Mouse (Mus musculus) common myeloid progenitor, adult 5-6 weeks (primary cell): ENCODE data around the gene Frzb. TPM values are rescaled to one million over a fixed set of nuclear protein-coding genes. Genes with fewer than 3 reads are reported as not detected.
A peak's percentile ranks its signal among the peaks of the same experiment; 100 is the strongest.
"Not testable (repeated sequence)": the region's sequence is repeated elsewhere in the genome, so short reads cannot be mapped to it uniquely, and the experiment has no call there.

Source experiments
- ATAC-seq: replicated peaks from 2 replicates; pipeline ENCODE4 v1.8.0; 2016; ENCODE audit warnings: low read depth, mild to moderate bottlenecking, moderate TSS enrichment, inconsistent platforms; ENCODE audit not compliant: poor library complexity, severe bottlenecking
- total RNA-seq: library from RNA; stranded (forward); fragments of 200-1000, 187-1606 nt; gene quantifications from 2 replicates; pipeline ENCODE4 v1.2.3, GENCODE M21; 2017

Frzb gene
- not detected in 2 replicates for total RNA-seq

GRCm38 (mm10) chr2:80447291-80447791 is at the start of gene Frzb:
Gene Frzb (minus strand): TSS chr2:80447625.
- peak; percentile 55 for ATAC-seq

GRCm38 (mm10) chr2:80495304-80495703 is 47.9 kb upstream of the Frzb start:
- not testable (repeated sequence) for ATAC-seq

DNA sequence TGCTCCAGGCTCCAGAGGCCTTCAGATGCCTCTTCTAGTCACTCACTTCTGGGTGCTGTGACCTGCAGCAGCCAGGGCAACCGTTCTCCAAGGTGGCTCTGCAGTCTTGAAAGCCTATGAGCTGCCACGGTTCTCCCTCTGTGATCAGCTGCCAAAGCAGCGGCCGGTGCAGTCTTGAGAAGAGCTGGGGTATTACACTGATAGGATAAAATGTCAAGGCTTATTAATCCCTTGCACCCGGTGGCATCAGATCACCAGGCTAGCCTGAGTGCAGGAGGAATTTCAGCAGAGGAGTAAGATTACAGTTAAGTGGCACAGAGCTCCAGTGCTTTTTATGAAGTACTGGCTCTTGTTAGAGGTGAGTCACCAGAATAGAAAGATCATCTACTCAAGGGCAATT is 39.4 kb upstream of the Frzb start:
- no peak for ATAC-seq

DNA sequence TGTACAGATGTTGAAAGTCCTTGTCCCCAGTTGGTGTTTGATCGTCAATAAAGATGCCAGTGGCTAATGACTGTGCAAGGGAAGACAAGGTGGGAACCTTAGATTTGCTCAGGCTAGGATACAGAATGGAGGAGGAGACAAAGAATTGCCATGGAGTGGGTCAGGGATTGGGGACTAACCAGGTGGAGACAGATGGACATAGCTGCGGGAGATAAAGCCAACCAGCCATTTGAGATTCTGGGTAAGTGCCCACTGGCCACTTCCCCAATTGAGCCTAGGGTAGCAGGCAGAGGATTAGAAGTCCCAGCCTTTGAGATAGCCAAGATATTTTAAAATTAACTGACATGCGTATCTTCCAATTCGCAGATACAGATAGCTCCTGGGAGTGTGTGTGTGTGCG is 37.5 kb upstream of the Frzb start:
- ATAC-seq = no peak

GRCm38 (mm10) chr2:80475831-80476230 is 28.4 kb upstream of the Frzb start:
- no peak for ATAC-seq

- ATAC-seq = no peak
These were observed 26.9 kb upstream of the Frzb start for GRCm38 (mm10) chr2:80474247-80474796.

- 0 out of 2 replicates have a peak, but pooled peaks have one; percentile 69 for ATAC-seq
These were observed 18.8 kb upstream of the Frzb start for GRCm38 (mm10) chr2:80465991-80466821.

GRCm38 (mm10) chr2:80461827-80462226 is 14.4 kb upstream of the Frzb start:
- no peak for ATAC-seq

- ATAC-seq = peak; percentile 22
These were observed 806 bp upstream of the Frzb start for GRCm38 (mm10) chr2:80448231-80448630.

- peak; percentile 56 for ATAC-seq
These were observed 895 bp downstream of the Frzb start for GRCm38 (mm10) chr2:80446308-80447151.

DNA sequence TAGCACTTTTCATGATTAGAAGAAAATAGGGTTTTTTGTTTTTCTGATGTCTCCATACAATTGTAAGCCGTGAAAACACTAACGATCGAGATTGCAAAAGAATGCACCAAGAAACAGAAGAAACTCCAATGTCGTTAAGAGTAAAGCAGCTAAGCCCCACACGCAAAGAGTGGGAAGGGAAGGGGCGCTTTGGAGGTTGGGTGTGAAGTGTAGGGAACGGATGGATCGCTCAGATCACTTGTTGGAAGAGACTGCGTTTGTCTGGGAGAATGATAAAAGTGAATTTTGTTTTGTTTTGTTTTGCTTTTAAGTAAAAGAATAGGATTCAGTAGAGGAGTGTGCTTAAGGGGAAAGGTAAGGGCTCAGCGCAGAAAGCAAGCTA is 1.5 kb downstream of the Frzb start:
- no peak for ATAC-seq

DNA sequence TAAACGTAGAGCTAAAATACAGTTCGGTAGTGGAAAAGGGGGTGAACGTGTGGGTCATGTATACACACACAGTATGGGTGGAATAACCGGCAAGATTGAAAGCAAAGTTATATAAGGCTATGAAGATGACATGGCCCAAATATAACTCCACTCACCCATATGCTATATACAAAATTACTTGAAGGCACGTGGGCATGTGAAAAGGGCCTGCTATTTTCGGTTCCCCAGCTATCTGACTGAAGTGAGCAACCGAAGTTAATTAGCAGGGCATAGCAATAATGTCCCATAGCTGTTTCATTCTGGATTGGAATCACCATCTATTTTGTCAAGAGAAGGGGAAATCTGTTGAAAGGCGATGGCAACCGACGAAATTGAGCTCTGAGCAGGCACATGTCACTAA is 1.9 kb downstream of the Frzb start:
- no peak for ATAC-seq

DNA sequence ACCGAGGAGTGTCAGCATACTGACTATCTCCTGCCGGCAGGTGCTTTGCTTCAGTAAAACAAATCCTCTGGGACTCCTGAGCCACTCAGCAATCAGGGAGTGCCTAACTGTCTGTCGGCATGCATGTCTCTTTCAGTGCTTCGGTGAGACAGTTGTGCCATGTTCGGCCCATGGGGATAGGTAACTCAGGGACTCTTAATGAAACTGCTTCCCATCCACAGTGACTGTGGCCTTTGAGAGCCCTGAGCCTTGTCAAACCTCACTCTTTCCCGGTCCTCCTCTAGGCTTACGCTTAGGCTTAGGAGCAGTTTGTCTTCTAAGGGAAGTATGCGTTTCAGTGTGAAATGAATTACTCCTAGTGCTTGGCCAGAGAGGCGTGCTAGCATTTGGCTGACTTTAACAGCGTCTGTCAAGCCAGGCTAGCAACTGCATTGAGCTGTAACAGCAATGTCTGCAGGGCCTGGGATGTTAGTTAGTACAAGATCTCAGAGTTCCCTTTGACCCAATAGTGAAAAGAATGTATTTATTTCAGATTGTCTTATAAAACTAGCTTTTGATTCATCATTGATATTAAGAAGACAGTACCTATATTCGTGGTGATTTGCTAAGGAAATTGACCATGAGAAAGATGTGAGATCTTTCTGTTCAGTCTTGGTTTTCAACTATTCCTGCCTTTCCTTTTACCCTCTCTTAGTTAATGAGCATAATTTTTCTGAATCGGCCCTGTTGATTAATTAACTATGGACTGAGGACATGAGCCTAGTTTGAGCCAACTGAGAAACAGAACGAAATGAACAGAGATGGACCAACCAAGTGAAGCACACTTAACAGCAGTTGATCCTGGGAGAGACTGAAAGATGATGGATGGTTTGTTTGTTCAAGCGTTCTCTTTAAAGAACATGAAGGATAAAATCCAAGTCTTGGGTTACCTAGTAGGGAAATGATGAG is 2.7 kb downstream of the Frzb start:
- no peak for ATAC-seq

GRCm38 (mm10) chr2:80443962-80444361 is 3.5 kb downstream of the Frzb start:
- no peak for ATAC-seq

- no peak for ATAC-seq
These were observed 6.0 kb downstream of the Frzb start for GRCm38 (mm10) chr2:80441386-80441785.

DNA sequence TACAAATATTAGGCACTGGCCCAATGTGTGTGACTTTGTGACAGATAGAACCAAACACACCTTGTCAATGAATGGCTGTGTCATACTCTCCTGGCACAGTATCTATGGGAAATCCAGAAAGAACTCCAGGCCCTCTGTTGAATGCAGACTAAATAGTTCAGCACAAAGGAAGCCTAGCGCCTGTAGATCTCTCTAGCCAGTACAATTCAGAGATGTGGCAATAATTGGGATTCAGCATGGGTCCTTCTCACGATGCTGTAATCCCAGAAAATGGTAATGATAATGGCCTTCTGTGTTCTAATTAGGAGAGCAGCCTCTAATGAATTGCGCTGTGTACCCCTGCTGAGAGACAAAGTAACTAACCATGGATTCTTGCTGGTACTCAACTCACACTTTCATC is 8.6 kb downstream of the Frzb start:
- no peak for ATAC-seq

- ATAC-seq = no peak
These were observed 10.0 kb downstream of the Frzb start for GRCm38 (mm10) chr2:80437401-80437800.

DNA sequence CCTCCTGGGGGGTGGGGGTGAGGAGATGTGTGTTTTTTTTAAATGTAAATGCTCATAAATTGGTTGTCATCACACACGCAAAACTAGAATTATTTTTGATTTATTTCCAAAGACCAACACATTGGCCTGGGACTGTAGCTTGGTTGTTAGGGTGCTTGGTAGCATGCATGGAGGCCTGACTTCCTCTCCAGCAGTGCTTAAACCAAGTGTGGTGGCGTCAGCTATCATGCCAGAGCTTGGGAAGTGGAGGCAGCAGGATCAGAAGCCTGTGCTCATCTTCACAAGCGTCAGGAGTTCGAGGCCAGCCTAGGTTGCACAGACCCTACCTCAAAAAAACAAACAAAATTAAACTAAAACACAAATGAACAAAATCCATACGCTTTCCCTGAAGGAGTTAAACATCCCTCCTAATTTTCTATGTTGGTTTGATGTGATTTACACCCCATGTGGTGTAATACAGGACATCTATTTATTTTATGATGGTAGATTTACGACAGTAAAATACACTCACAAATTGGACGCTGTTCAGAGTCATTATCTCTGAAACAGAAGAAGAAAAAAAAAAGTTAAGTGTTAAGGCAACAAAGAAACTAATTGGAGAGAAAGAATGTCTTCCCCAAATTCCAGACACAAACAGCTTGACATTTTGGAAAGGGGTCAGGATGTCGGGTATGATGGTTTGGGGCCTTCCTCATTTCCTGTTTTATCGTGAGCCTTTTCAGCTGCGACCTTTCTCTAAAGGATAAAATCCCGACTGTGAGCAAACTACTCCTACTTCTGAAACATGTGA is 12.4 kb downstream of the Frzb start:
- ATAC-seq = no peak
